In genomic region chr7:80680218-80680847, GRCm38 (mm10) we compare ENCODE assay signal across 9 mouse cellular contexts. TPM values are rescaled to one million over a fixed set of nuclear protein-coding genes. Genes with fewer than 3 reads are reported as not detected.
DNase-seq lines count a peak whose midpoint lies in the region; ATAC-seq lines count a peak whose summit lies in the region.
"Had no signal": no experiment of that assay in that cellular context is flagged by ENCODE, and none has a peak within 500 bp of the region (broad histone marks: within the 10 kb centered on the region; RNA-seq: fewer than 3 reads in every experiment).

No protein-coding gene starts in this region.

- DNase-seq in heart, postnatal 10 days = no peak
- peak; percentile 36 for DNase-seq in Muller cell, postnatal 12 days (ENCODE audit: inconsistent ontology term)
- DNase-seq in natural killer cell, adult 2 months (ENCODE audit: low spot score in 2 of 2) = peak; percentile 46 to 50
- no peak for DNase-seq in urinary bladder, postnatal 25 days (ENCODE audit: low spot score)
- no peak for DNase-seq in adrenal gland, postnatal 25 days
- no peak for DNase-seq in right cerebral cortex, postnatal 36 days (ENCODE audit: low spot score in 2 of 2)

- no peaks in the 10 kb centered on the region for H3K27me3 ChIP-seq in heart, embryonic 15.5 days
- H3K27me3 ChIP-seq in hindbrain, embryonic 12.5 days = no peaks in the 10 kb centered on the region
- H3K27me3 ChIP-seq: Patski had no signal

- peak overlapping the region; percentile 46 for H3K4me2 ChIP-seq in heart, embryonic 15.5 days
- H3K4me2 ChIP-seq in hindbrain, embryonic 12.5 days (replicated peaks) = 0 out of 2 replicates have a peak overlapping the region, but pooled peaks have one; percentile 2

- H3K4me1 ChIP-seq in heart, embryonic 15.5 days (replicated peaks) = peaks cover 26% of the 10 kb centered on the region
- peaks cover 12% of the 10 kb centered on the region for H3K4me1 ChIP-seq in hindbrain, embryonic 12.5 days

- H3K9ac ChIP-seq in heart, embryonic 15.5 days = 0 out of 2 replicates have a peak overlapping the region, but pooled peaks have one; percentile 14
- H3K9ac ChIP-seq in hindbrain, embryonic 12.5 days = no peak overlapping the region

- H3K4me3 ChIP-seq in heart, embryonic 15.5 days = no peak overlapping the region
- H3K4me3 ChIP-seq in hindbrain, embryonic 12.5 days = no peak overlapping the region

- intact Hi-C loops in heart, postnatal 10 days (cut with DNase I) = no loop called here

- WGBS in heart, embryonic 15.5 days = 21% methylated on average over 12 of the region's 12 CpGs
- WGBS in hindbrain, embryonic 12.5 days = 21% methylated on average over 12 of the region's 12 CpGs

- 0 out of 2 replicates have a peak, but pooled peaks cover 3% of the 10 kb centered on the region for H3K36me3 ChIP-seq in heart, embryonic 15.5 days
- H3K36me3 ChIP-seq in hindbrain, embryonic 12.5 days = no peaks in the 10 kb centered on the region

- H3K27ac ChIP-seq in heart, embryonic 15.5 days = peak overlapping the region; percentile 54
- no peak overlapping the region for H3K27ac ChIP-seq in hindbrain, embryonic 12.5 days

- ATAC-seq in heart, embryonic 15.5 days (replicated peaks; ENCODE audit: insufficient number of reproducible peaks, insufficient read depth, low FRiP score, low read depth) = no peak
- ATAC-seq in hindbrain, embryonic 12.5 days (ENCODE audit: low FRiP score) = no peak
- ATAC-seq: Patski had no signal

- H3K9me3 ChIP-seq in heart, embryonic 15.5 days (replicated peaks) = no peaks in the 10 kb centered on the region
- H3K9me3 ChIP-seq in hindbrain, embryonic 12.5 days (replicated peaks) = no peaks in the 10 kb centered on the region

RNA-seq across cellular contexts. Expression of gene Crtc3, which starts 8.3 kb away (rescaled TPM):
- 16.9 and 21.7 TPM in 2 replicates for polyA plus RNA-seq in heart, embryonic 15.5 days (2015; fragmentation: Nextera tagmentation; extraction: Ambion mirVana)
- total RNA-seq in heart, postnatal 10 days (2021) = 10 to 100 TPM; 20.6 to 20.7 TPM
- polyA plus RNA-seq in hindbrain, embryonic 12.5 days (2016; fragmentation: Nextera tagmentation; extraction: Ambion mirVana) = 13.8 and 15.3 TPM in 2 replicates
- 34.0 and 39.3 TPM in 2 replicates for total RNA-seq in adrenal gland, postnatal 25 days (2021)

Comparison
In these comparisons a context has a peak if more than half of its experiments do, and no peak if none do; other contexts are left out.
1. DNase-seq: peak in Muller cell, postnatal 12 days (single experiment) and natural killer cell, adult 2 months (2 of 2); none in heart, postnatal 10 days (0 of 2), urinary bladder, postnatal 25 days (single experiment), adrenal gland, postnatal 25 days (single experiment) and right cerebral cortex, postnatal 36 days (0 of 2).